Mouse (Mus musculus) G1E (cell line): Measurements from ENCODE around the gene Rin1.

Experiments
- CTCF ChIP-seq: IDR thresholded peaks from 2 replicates; pipeline ENCODE4 v1.5.1; 2012; ENCODE audit warnings: low read depth, low read length, inconsistent platforms, mixed read lengths
- GATA2 ChIP-seq: IDR thresholded peaks from 2 replicates; pipeline ENCODE4 v1.6.1; 2012; ENCODE audit warnings: low read depth, low read length, inconsistent platforms, borderline replicate concordance
- TAL1 ChIP-seq: conservative IDR thresholded peaks from 2 replicates; pipeline ENCODE4 v1.6.1; 2012; ENCODE audit warnings: low read depth, low read length, inconsistent platforms, mixed read lengths

DNA sequence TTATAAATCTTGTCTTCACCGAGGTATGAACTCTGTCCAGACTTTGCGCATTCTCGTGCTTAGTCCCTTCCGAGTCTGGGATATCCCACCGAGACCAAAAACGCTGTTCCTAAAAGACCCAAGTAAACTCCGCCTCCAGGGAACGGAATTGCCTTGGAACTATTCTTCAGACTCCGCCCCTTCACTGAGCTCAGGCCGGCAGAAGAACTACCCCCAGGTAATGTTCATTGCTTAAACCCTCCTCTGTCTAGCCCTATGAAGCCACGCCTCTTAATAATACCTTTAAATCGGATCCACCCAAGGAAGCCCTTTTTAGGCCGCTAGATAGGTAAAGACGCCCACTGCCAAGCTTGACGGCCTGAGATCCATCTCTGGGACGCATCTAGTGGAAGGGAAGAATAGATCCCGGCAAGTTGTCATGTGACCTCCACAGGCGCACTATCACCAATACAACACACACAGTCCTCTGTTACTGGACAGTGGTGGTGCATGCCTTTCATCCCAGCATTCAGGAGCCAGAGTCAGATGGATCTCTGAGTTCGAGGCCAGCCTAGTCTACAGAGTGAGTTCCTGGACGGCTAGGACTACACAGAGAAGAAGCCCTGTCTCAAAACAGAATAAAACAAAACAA is 22.2 kb downstream of the Rin1 start:
- TF ChIP-seq TAL1 (no peak), CTCF (no peak), GATA2 (no peak)
